Mouse (Mus musculus): ENCODE data around the gene Gm28042. TPM values are rescaled to one million over a fixed set of nuclear protein-coding genes. Genes with fewer than 3 reads are reported as not detected.

The Gm28042 gene
- polyA plus RNA-seq, 1 experiment from 2014 or later: 6.0 TPM

DNA sequence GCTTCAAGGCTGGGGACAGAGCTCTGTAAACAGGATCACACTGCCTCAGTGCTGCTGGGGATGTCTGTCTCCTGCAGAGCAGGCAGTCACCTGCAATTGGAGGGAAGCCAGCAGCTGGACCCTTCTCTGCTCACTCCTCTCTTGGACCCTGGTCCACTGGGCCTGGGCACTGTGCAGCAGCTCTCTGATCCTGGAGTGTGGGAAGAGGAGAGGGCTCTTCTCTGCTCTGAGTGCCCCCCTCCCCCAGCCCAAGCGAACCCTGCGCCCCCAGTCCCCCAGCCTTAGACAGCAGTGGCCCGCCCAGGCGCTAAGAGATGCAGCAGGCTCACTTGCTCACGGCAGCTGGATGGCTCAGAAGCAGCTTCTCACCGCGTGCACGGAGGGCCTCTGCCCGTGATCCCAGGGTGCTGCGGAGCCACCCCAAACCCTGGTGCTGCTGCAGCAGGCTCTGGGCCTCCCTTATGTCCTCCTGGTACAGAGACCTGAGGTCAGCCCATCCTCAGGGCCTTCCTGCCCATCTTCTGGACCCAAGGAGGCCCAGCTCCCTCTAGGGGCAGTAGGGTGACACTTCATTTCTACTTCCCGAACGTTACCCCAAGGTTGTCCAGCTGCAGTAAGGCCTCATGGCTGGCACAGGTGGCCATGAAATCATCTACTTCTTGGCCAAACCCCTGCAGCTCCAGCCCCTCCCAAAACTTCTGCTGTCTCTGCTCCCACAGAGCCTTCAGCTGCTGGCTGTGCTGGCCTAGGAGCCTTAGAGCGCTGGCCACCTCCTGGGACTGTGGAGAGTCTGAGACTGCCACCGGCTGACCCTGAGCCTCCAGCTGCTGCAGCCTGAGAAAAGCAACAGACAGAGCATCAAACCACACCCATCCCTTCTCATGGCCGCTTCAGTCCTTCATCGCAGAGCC, 41.5 kb downstream of the Gm28042 start:
- Histone ChIP-seq H3K36me3 (no peaks in the 10 kb centered on the region), H3K27me3 (ENCODE audit: insufficient read depth, poor library complexity, severe bottlenecking) (peaks cover 9% of the 10 kb centered on the region), H3K9me3 (no peaks in the 10 kb centered on the region), H3K4me1 (replicated peaks) (peaks cover 34% of the 10 kb centered on the region), H3K27ac (peak overlapping the region; percentile 74), H3K4me3 (peak overlapping the region; percentile 11; the same call in 1 of the 2 replicates)
- WGBS: 37% methylated on average over 16 of the region's 16 CpGs
- DNase-seq (ENCODE audit: low spot score): peak; percentile 53

DNA sequence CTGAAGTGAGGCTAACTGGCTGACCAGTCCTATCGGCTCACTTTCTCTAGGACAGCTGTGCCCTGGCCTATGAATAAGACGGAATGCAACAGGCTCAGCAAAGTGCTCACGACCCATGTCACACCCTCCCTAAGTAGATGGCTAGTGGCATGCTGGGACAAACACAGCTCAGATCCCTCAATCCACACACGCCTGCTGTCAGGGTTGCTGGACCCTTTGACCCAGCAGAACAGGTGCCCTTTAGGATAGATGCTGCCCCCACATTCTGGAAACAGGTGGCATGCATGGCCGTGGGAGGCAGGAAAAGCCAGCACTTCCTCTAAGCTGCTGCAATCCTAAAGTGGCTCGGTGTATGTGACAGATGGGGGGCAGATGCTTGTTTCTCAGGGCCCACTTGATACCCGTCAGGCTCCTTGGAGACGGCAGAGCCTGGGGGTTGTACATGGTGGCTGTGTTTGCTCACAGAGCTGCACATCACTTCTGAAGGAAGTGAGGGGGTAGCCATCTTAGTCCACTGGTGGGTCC, 42.2 kb downstream of the Gm28042 start:
- Histone ChIP-seq H3K4me1 (replicated peaks) (peaks cover 33% of the 10 kb centered on the region), H3K4me3 (no peak overlapping the region), H3K9me3 (no peaks in the 10 kb centered on the region), H3K27me3 (ENCODE audit: insufficient read depth, poor library complexity, severe bottlenecking) (peaks cover 16% of the 10 kb centered on the region), H3K27ac (no peak overlapping the region), H3K36me3 (no peaks in the 10 kb centered on the region)
- WGBS: 66% methylated on average over 8 of the region's 8 CpGs
- DNase-seq (ENCODE audit: low spot score): no peak

DNA sequence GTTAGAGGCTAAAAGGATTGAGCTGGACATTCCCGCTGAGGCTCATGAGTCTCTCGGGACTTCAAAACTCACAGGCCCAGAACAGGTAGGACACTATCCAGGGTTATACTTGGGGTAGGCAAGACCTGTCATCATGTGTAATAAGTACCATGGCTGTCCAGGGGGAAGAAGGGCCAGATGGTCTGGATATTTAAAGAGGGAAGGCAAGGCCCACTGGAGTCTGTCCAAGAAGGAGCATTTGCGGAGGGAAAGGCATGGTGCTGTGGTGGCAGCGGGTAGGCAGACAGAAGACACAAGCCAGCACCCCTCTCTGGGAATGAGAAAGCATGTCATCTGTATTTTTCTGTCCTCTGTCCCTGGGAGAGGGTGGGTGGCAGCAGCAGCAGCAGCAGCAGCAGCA, 46.8 kb downstream of the Gm28042 start:
- Histone ChIP-seq H3K4me3 (no peak overlapping the region), H3K9me3 (no peaks in the 10 kb centered on the region), H3K4me1 (replicated peaks) (peaks cover 24% of the 10 kb centered on the region), H3K27me3 (ENCODE audit: insufficient read depth, poor library complexity, severe bottlenecking) (peaks cover 56% of the 10 kb centered on the region), H3K36me3 (no peaks in the 10 kb centered on the region), H3K27ac (no peak overlapping the region)
- WGBS: 95% methylated on average over 4 of the region's 4 CpGs
- DNase-seq (ENCODE audit: low spot score): no peak

DNA sequence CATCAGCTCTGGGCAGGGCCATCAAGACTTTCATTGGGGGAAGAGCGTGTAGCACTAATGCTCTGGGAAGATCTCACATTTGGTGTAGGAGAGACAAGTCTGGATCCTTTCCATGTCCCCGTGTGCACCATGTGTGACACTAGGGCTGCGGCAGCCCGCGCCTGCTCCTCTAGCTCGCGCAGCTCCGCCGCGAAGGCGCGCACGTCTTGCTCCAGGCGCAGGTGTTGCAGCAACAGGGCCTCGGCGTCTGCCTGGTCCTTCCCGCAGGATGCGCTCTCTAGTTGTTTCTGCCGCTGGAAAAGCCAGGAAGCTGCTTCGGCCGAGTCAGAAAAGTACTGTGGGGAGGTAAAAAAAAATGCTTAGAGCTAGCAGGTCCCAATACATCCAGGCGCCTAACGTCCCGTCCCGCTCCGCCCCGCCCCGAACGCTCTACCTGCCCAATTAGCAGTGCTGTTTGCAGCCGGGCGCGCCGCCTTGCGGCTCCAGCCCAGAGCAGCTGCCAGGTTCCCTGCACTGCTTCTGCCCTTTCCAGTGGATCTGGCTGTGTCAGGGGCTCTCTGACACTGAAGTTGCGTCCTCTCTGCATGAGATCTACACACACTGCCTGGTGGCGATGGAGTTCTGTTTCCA, 48.9 kb downstream of the Gm28042 start:
- WGBS: 1% methylated on average over 36 of the region's 36 CpGs
- Histone ChIP-seq H3K9me3 (no peaks in the 10 kb centered on the region), H3K27ac (no peak overlapping the region), H3K36me3 (no peaks in the 10 kb centered on the region), H3K4me1 (replicated peaks) (peaks cover 14% of the 10 kb centered on the region), H3K4me3 (peak overlapping the region; percentile 52), H3K27me3 (ENCODE audit: insufficient read depth, poor library complexity, severe bottlenecking) (peaks cover 52% of the 10 kb centered on the region)
- DNase-seq (ENCODE audit: low spot score): peak; percentile 67

DNA sequence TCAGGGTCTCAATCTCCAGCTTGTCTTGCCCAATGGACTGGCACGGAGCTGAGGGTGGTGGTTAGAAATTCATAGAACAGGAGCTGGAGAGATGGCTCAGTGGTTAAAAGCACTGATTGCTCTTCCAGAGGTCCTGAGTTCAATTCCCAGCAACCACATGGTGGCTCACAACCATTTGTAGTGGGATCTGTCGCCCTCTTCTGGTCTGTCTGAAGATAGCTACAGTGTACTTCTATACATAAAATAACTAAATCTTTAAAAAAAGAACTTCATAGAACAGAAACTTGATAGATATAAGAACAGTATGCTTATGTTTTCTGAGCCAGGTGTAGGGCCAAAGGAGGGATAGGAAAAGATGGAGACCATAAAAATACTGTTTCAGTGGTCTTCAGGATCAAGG, 55.1 kb downstream of the Gm28042 start:
- H3K27ac ChIP-seq: no peak overlapping the region
- DNase-seq (ENCODE audit: low spot score): no peak
- H3K36me3 ChIP-seq: no peaks in the 10 kb centered on the region
- no peaks in the 10 kb centered on the region for H3K4me1 ChIP-seq (replicated peaks)
- H3K4me3 ChIP-seq: no peak overlapping the region
- WGBS: 67% methylated on average over 2 of the region's 2 CpGs
- H3K9me3 ChIP-seq: no peaks in the 10 kb centered on the region
- peaks cover 11% of the 10 kb centered on the region for H3K27me3 ChIP-seq (ENCODE audit: insufficient read depth, poor library complexity, severe bottlenecking)

DNA sequence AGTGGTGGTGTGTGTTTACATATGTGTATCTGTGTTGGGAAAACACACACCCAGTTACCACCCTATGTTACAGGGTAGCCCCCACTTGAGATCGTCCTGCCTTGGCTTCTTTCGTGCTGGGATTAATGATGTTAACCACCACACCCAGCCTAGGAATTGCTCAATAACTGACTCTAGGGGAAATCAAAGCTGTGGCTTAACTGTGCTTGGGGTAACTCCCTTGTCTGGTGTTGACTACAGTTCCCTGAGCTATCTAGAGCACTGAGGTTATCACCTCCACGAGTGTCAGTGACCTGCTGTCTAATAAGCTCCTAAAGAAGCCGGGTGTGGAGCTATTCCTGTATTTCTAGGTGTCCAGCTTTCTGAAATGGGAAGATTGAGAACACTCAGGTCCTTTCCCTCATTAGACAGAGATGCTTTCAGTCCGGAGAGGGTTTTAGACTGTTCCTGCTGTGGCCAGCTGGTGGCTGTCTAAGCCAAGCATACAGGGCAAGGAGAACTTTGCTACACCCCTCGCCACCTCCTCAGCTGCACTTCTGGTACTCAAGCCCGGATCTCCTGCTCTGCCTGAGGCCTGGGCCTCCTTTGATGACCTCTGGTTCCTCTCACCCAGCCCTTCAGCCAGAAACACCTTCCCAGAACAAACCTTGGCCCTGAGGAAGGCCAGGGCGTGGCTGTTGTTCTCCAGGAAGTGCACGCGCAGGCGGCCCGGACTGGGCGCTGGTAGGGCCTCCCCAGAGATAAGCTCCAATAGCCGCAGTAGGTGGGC, 57.5 kb downstream of the Gm28042 start:
- no peak overlapping the region for H3K4me3 ChIP-seq
- no peak overlapping the region for H3K27ac ChIP-seq
- 81% methylated on average over 14 of the region's 14 CpGs for WGBS
- H3K36me3 ChIP-seq: no peaks in the 10 kb centered on the region
- no peaks in the 10 kb centered on the region for H3K4me1 ChIP-seq (replicated peaks)
- no peaks in the 10 kb centered on the region for H3K27me3 ChIP-seq (ENCODE audit: insufficient read depth, poor library complexity, severe bottlenecking)
- no peak for DNase-seq (ENCODE audit: low spot score)
- H3K9me3 ChIP-seq: no peaks in the 10 kb centered on the region

DNA sequence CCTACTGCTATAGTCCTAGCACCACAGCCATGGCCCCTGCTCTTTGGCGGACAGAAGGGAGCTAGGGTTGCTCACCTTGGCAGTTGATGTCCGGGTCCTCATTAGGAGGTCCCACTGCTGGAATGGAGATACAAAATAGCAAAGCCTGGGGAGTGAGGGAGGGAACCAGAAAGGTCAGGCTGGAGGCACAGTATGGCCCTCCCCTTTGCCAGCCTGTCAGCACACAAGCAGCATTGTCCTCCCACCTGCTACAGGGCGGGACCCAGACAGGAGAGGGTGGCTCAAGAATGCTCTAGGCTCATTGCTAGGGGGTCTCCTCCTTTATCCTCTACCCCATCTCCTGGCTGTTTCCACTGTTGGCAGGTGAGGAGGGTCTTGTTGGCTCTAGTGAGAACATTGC, 58.7 kb downstream of the Gm28042 start:
- no peak overlapping the region for H3K4me3 ChIP-seq
- DNase-seq (ENCODE audit: low spot score): no peak
- 84% methylated on average over 3 of the region's 3 CpGs for WGBS
- H3K27me3 ChIP-seq (ENCODE audit: insufficient read depth, poor library complexity, severe bottlenecking): no peaks in the 10 kb centered on the region
- H3K9me3 ChIP-seq: no peaks in the 10 kb centered on the region
- H3K27ac ChIP-seq: no peak overlapping the region
- no peaks in the 10 kb centered on the region for H3K4me1 ChIP-seq (replicated peaks)
- H3K36me3 ChIP-seq: 0 out of 2 replicates have a peak, but pooled peaks cover 2% of the 10 kb centered on the region

DNA sequence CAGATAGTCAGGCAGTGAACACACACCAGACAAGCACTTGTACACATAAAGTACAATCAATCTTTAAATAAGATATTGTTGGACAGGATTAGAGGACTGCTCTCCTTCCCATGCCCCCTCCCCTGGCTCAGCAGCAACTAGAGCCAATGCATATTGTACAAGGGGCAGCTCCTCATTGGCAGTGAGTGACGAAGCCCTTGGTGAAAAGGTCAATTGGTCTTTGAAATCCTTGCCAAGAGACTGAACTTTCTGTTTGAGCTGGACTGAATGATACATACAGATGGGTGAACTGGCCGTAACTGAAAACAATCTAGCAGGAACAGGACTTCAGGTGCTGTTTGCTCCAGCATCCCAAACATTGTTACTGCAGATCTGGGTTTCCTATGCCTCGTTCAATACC, 60.1 kb downstream of the Gm28042 start:
- Histone ChIP-seq H3K4me1 (replicated peaks) (no peaks in the 10 kb centered on the region), H3K4me3 (no peak overlapping the region), H3K36me3 (peaks cover 8% of the 10 kb centered on the region; the same call in 1 of the 2 replicates), H3K9me3 (no peaks in the 10 kb centered on the region), H3K27me3 (ENCODE audit: insufficient read depth, poor library complexity, severe bottlenecking) (no peaks in the 10 kb centered on the region), H3K27ac (no peak overlapping the region)
- no peak for DNase-seq (ENCODE audit: low spot score)
- 81% methylated on average over 3 of the region's 3 CpGs for WGBS

DNA sequence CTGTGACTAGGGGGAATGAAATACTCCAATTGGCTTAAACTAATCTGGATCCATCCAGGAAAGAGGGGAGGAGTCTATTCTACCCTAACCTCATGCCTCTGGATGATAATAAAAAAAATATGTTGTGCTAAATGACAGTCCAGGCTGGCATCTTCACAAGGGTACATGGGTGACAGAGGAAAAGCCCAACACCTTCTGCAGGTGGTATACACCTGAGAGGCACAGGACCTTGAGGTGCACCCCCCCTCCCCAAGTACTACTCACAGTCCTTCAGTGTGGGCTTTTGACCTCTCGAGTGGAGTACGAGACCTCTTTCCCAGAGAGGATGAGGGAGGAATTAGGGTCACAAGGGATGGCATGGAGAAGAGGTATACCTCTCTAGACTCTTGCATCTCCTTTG, 60.6 kb downstream of the Gm28042 start:
- 92% methylated on average over 2 of the region's 2 CpGs for WGBS
- Histone ChIP-seq H3K27me3 (ENCODE audit: insufficient read depth, poor library complexity, severe bottlenecking) (no peaks in the 10 kb centered on the region), H3K4me3 (no peak overlapping the region), H3K9me3 (no peaks in the 10 kb centered on the region), H3K27ac (no peak overlapping the region), H3K4me1 (replicated peaks) (no peaks in the 10 kb centered on the region), H3K36me3 (peaks cover 8% of the 10 kb centered on the region; the same call in 1 of the 2 replicates)
- no peak for DNase-seq (ENCODE audit: low spot score)

DNA sequence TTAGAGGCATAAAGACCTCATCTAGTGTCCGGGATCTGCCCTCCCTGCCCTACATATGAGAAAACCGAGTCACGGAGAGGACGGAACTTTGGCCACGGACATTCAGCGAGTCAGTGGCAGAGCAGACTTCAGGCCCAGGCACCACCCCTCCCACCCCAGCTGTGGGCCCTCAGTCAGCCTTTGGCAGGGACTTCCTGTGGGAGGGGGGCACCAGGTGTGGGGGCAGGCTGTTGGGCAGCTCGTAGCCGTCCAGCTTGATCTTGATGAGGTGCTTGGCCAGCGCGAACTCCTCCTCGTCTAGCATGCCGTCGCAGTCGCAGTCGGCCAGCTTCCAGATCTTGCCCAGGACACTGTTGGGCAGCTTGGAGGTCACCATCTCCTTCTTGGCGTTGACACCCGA, 63.7 kb downstream of the Gm28042 start:
- no peaks in the 10 kb centered on the region for H3K9me3 ChIP-seq
- peaks cover 8% of the 10 kb centered on the region; the same call in 1 of the 2 replicates for H3K36me3 ChIP-seq
- WGBS: 94% methylated on average over 17 of the region's 17 CpGs
- H3K4me1 ChIP-seq (replicated peaks): no peaks in the 10 kb centered on the region
- H3K27me3 ChIP-seq (ENCODE audit: insufficient read depth, poor library complexity, severe bottlenecking): no peaks in the 10 kb centered on the region
- no peak for DNase-seq (ENCODE audit: low spot score)
- no peak overlapping the region for H3K27ac ChIP-seq
- no peak overlapping the region for H3K4me3 ChIP-seq

All from hindbrain, embryonic 10.5 days (tissue).